ENCODE assay signal across 21 mouse cellular contexts in the genomic region with DNA sequence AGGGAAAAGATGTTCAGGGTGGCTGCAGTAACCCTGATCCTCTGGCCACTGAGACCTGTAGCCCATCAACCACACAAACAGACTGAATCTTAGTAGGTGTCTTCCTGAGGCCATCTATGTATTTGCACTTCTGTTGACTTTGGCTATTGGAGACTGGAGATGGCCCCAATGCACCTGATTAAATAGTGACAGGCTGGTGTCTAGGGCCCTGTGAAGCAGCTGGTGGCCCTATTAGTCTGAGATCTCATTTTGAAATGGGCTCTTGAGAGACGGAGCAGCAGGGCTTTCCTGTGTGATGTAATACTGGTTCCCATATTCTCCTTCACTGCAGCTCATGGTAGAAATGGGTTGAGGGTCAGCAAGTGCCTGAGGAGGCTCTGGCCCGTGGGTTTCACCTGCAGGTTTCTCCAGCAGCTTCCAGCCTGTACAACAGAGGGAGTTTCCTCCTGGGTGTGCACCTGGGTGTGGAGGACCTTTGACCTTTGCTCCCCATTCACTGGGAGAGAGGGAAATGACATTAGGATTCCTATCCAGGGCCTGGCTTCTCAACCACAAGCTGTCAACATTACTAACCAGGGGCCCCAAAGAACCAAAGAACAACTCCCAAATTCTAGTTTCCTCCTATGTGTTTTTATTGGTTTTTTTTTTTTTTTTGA. TPM values are rescaled to one million over a fixed set of nuclear protein-coding genes. Genes with fewer than 3 reads are reported as not detected.
A peak's percentile ranks its signal among the peaks of the same experiment; 100 is the strongest.
DNase-seq lines count a peak whose midpoint lies in the region; ATAC-seq and TF ChIP-seq lines count a peak whose summit lies in the region.
"Had no signal": no experiment of that assay in that cellular context is flagged by ENCODE, and none has a peak within 500 bp of the region (broad histone marks: within the 10 kb centered on the region; RNA-seq: fewer than 3 reads in every experiment).

No protein-coding gene starts in this region.

- H3K9me3 ChIP-seq in intestine, postnatal 0 days (ENCODE audit: control insufficient read depth): no peaks in the 10 kb centered on the region
- H3K9me3 ChIP-seq: embryonic facial prominence, embryonic 13.5 days; heart, embryonic 10.5 days; hindbrain, embryonic 13.5 days; limb, embryonic 15.5 days; midbrain, embryonic 10.5 days; neural tube, embryonic 13.5 days had no signal

- peak; percentile 35; the same call in 1 of the 2 replicates for TF ChIP-seq CTCF in intestine, postnatal 0 days (IDR thresholded peaks at IDR 0.05; ENCODE audit: low read depth)

- peak; percentile 9 for DNase-seq in lung, postnatal 36 days
- DNase-seq in lung, postnatal 10 days: no peak
- DNase-seq in kidney, postnatal 4 days: peak; percentile 11 to 26
- peak; percentile 4 for DNase-seq in yolk sac, embryonic 10.5 days (ENCODE audit: low spot score)
- no peak for DNase-seq in right cerebral cortex, postnatal 25 days
- DNase-seq: adrenal gland, postnatal 10 days; cerebellum, adult 9-11 months; gastrocnemius, postnatal 36 days; heart, postnatal 10 days; liver, postnatal 0 days; right cerebral cortex, adult 18-20 months had no signal

- H3K4me2 ChIP-seq in intestine, postnatal 0 days (replicated peaks; ENCODE audit: low read depth): peak overlapping the region; percentile 37
- H3K4me2 ChIP-seq: embryonic facial prominence, embryonic 13.5 days; hindbrain, embryonic 13.5 days; limb, embryonic 15.5 days; neural tube, embryonic 13.5 days had no signal

- 16% methylated on average over 2 of the region's 2 CpGs for WGBS in intestine, postnatal 0 days

- no peaks in the 10 kb centered on the region for H3K36me3 ChIP-seq in intestine, postnatal 0 days (ENCODE audit: control insufficient read depth, insufficient read depth)
- H3K36me3 ChIP-seq: embryonic facial prominence, embryonic 13.5 days; heart, embryonic 10.5 days; hindbrain, embryonic 13.5 days; limb, embryonic 15.5 days; midbrain, embryonic 10.5 days; neural tube, embryonic 13.5 days had no signal

- ATAC-seq in intestine, postnatal 0 days: peak; percentile 95
- ATAC-seq in monocyte, adult 5-6 weeks (replicated peaks; ENCODE audit: insufficient number of reproducible peaks, low FRiP score, low TSS enrichment, poor library complexity, severe bottlenecking): no peak
- ATAC-seq: forebrain, embryonic 16.5 days; inflammation-experienced regulatory T-cells, adult 6 months; liver, postnatal 0 days had no signal

- H3K4me3 ChIP-seq in intestine, postnatal 0 days (ENCODE audit: low read depth, low read length): no peak overlapping the region
- H3K4me3 ChIP-seq: embryonic facial prominence, embryonic 13.5 days; heart, embryonic 10.5 days; hindbrain, embryonic 13.5 days; limb, embryonic 15.5 days; midbrain, embryonic 10.5 days; neural tube, embryonic 13.5 days had no signal

- no peaks in the 10 kb centered on the region for H3K27me3 ChIP-seq in intestine, postnatal 0 days (replicated peaks; ENCODE audit: control insufficient read depth, insufficient read depth, low read length)
- H3K27me3 ChIP-seq: embryonic facial prominence, embryonic 13.5 days; hindbrain, embryonic 13.5 days; limb, embryonic 15.5 days; neural tube, embryonic 13.5 days had no signal

- H3K4me1 ChIP-seq in intestine, postnatal 0 days (replicated peaks; ENCODE audit: control insufficient read depth, insufficient read depth, low read length): peaks cover 10% of the 10 kb centered on the region; the same call in 1 of the 2 replicates
- H3K4me1 ChIP-seq: heart, embryonic 10.5 days; limb, embryonic 15.5 days; neural tube, embryonic 13.5 days had no signal

- no peak overlapping the region for H3K9ac ChIP-seq in intestine, postnatal 0 days (ENCODE audit: low read depth, low read length)
- H3K9ac ChIP-seq: embryonic facial prominence, embryonic 13.5 days; hindbrain, embryonic 13.5 days; limb, embryonic 15.5 days; liver, postnatal 0 days; neural tube, embryonic 13.5 days had no signal

- H3K27ac ChIP-seq in intestine, postnatal 0 days (ENCODE audit: low read depth, low read length): peak overlapping the region; percentile 70; the same call in 1 of the 2 replicates
- H3K27ac ChIP-seq: embryonic facial prominence, embryonic 13.5 days; heart, embryonic 10.5 days; hindbrain, embryonic 13.5 days; limb, embryonic 15.5 days; midbrain, embryonic 10.5 days; neural tube, embryonic 13.5 days had no signal

RNA-seq across cellular contexts. Expression of gene Slc9a2, which starts 47.8 kb away (rescaled TPM):
- polyA plus RNA-seq in intestine, postnatal 0 days (2015; fragmentation: Nextera tagmentation; extraction: Ambion mirVana): 2.3 and 3.0 TPM in 2 replicates
- total RNA-seq in monocyte, adult 5-6 weeks (2017): 0.87 to 1.1 TPM (median 0.96 TPM) in 3 replicates
- polyA plus RNA-seq: hindbrain, embryonic 13.5 days; inflammation-experienced regulatory T-cells, adult 6 months; liver, postnatal 0 days had no signal

RNA-seq across cellular contexts. Expression of gene Slc9a4, which starts 52.7 kb away (rescaled TPM):
- polyA plus RNA-seq in intestine, postnatal 0 days (2015; fragmentation: Nextera tagmentation; extraction: Ambion mirVana): 0.20 and 0.38 TPM in 2 replicates
- 0.57 to 0.78 TPM in 2 of 3 replicates, not detected in the other for total RNA-seq in monocyte, adult 5-6 weeks (2017)
- total RNA-seq: adrenal gland, postnatal 10 days; heart, postnatal 10 days had no signal
- polyA plus RNA-seq: embryonic facial prominence, embryonic 13.5 days; heart, embryonic 10.5 days; inflammation-experienced regulatory T-cells, adult 6 months; limb, embryonic 15.5 days; liver, postnatal 0 days; midbrain, embryonic 10.5 days had no signal

Comparison
In these comparisons a context has a peak if more than half of its experiments do, and no peak if none do; other contexts are left out.
1. DNase-seq: peak in lung, postnatal 36 days (single experiment), kidney, postnatal 4 days (2 of 2) and yolk sac, embryonic 10.5 days (single experiment); none in lung, postnatal 10 days (single experiment) and right cerebral cortex, postnatal 25 days (single experiment).